Mouse (Mus musculus) testis, adult 2 months (tissue): Measurements from ENCODE around the gene Slc39a1. TPM values are rescaled to one million over a fixed set of nuclear protein-coding genes. Genes with fewer than 3 reads are reported as not detected.

ENCODE experiments used
- H3K27ac ChIP-seq: fragments of 200-500 bp; 2 replicates; pipeline ENCODE4 v1.5.1; 2012; ENCODE audit warnings: low read depth, low read length; ENCODE audit not compliant: control insufficient read depth, insufficient read depth
- H3K27me3 ChIP-seq: fragments of 200-500 bp; 2 replicates; pipeline ENCODE4 v1.6.1; 2012; ENCODE audit warnings: mild to moderate bottlenecking, low read length, moderate library complexity; ENCODE audit not compliant: control insufficient read depth, insufficient read depth
- H3K36me3 ChIP-seq: fragments of 200-500 bp; 2 replicates; pipeline ENCODE4 v1.6.1; 2012; ENCODE audit warnings: mild to moderate bottlenecking, low read length; ENCODE audit not compliant: control insufficient read depth, insufficient read depth
- H3K4me1 ChIP-seq: fragments of 200-500 bp; 2 replicates; pipeline ENCODE4 v1.6.1; 2012; ENCODE audit warnings: low read length; ENCODE audit not compliant: control insufficient read depth, insufficient read depth
- H3K4me3 ChIP-seq: fragments of 200-500 bp; 2 replicates; pipeline ENCODE4 v1.5.1; 2012; ENCODE audit warnings: low read depth, mild to moderate bottlenecking, low read length, moderate library complexity, mixed read lengths; ENCODE audit not compliant: control insufficient read depth
- CTCF ChIP-seq: fragments of 200-500 bp; IDR thresholded peaks from 2 replicates; pipeline ENCODE4 v1.5.1; 2012; ENCODE audit warnings: low read depth, mild to moderate bottlenecking, inconsistent platforms, low read length, moderate library complexity; ENCODE audit not compliant: control insufficient read depth, insufficient read depth, insufficient replicate concordance
- POLR2A ChIP-seq: fragments of 200-500 bp; IDR thresholded peaks from 2 replicates; pipeline ENCODE4 v1.6.1; 2012; ENCODE audit warnings: low read depth, mild to moderate bottlenecking, inconsistent platforms, low read length, moderate library complexity; ENCODE audit not compliant: control insufficient read depth
- polyA plus RNA-seq: library from polyadenylated mRNA; depleted of rRNA; stranded (reverse); fragments of >200 nt; gene quantifications from 2 replicates; pipeline ENCODE4 v1.2.3, GENCODE M21; 2012; rRNA removed

Slc39a1 gene
- polyA plus RNA-seq, 1 experiment = 27.4 TPM

- Histone ChIP-seq H3K4me1 (peaks cover 3% of the 10 kb centered on the region; the same call in 1 of the 2 replicates), H3K27ac (peak overlapping the region; percentile 95), H3K36me3 (no peaks in the 10 kb centered on the region), H3K4me3 (peak overlapping the region; percentile 98), H3K27me3 (no peaks in the 10 kb centered on the region)
- TF ChIP-seq CTCF (no peak), POLR2A (peak; percentile 3; the same call in 1 of the 2 replicates)
These were observed 45.5 kb downstream of the Slc39a1 start for GRCm38 (mm10) chr3:90293352-90294063.

- Histone ChIP-seq H3K27me3 (no peaks in the 10 kb centered on the region), H3K4me3 (peak overlapping the region; percentile 98), H3K4me1 (peaks cover 3% of the 10 kb centered on the region; the same call in 1 of the 2 replicates), H3K36me3 (no peaks in the 10 kb centered on the region), H3K27ac (peak overlapping the region; percentile 95)
- no peak; the same call in 1 of the 2 replicates for TF ChIP-seq POLR2A
- no peak for TF ChIP-seq CTCF
These were observed 46.1 kb downstream of the Slc39a1 start for GRCm38 (mm10) chr3:90294064-90294440.

- no peak overlapping the region for H3K27ac ChIP-seq
- no peaks in the 10 kb centered on the region for H3K27me3 ChIP-seq
- H3K4me1 ChIP-seq = peaks cover 3% of the 10 kb centered on the region; the same call in 1 of the 2 replicates
- H3K4me3 ChIP-seq = peak overlapping the region; percentile 98; the same call in 1 of the 2 replicates
- TF ChIP-seq CTCF (no peak), POLR2A (no peak)
- H3K36me3 ChIP-seq = no peaks in the 10 kb centered on the region
These were observed 46.7 kb downstream of the Slc39a1 start for GRCm38 (mm10) chr3:90294651-90295050.

Other genes with a start within 250 kb of the Slc39a1 start
- gene Hax1, start 249.4 kb upstream of the Slc39a1 start, polyA plus RNA-seq = 108 and 116 TPM in 2 replicates
- gene 4933434E20Rik, start 196.5 kb upstream of the Slc39a1 start, polyA plus RNA-seq = 122 and 133 TPM in 2 replicates
- 200 and 234 TPM in 2 replicates for gene Ubap2l, start 195.5 kb upstream of the Slc39a1 start, polyA plus RNA-seq
- gene Tpm3, start 175.5 kb upstream of the Slc39a1 start, polyA plus RNA-seq = 59.5 and 61.4 TPM in 2 replicates
- gene Nup210l, start 144.0 kb upstream of the Slc39a1 start, polyA plus RNA-seq = 49.0 and 55.5 TPM in 2 replicates
- gene Rps27, start 34.5 kb upstream of the Slc39a1 start, polyA plus RNA-seq = 962 and 971 TPM in 2 replicates
- gene Rab13, start 34.5 kb upstream of the Slc39a1 start, polyA plus RNA-seq = 5.6 and 5.9 TPM in 2 replicates
- gene Jtb, start 16.6 kb upstream of the Slc39a1 start, polyA plus RNA-seq = 12.2 and 15.4 TPM in 2 replicates
- 305 and 322 TPM in 2 replicates for gene Creb3l4, start 4.7 kb upstream of the Slc39a1 start, polyA plus RNA-seq
- 25.1 and 33.7 TPM in 2 replicates for gene Crtc2, start 6.0 kb downstream of the Slc39a1 start, polyA plus RNA-seq
- gene Dennd4b, start 17.0 kb downstream of the Slc39a1 start, polyA plus RNA-seq = 25.7 and 30.5 TPM in 2 replicates
- gene Gatad2b, start 45.0 kb downstream of the Slc39a1 start, polyA plus RNA-seq = 26.2 and 34.5 TPM in 2 replicates
- gene Slc27a3, start 141.8 kb downstream of the Slc39a1 start, polyA plus RNA-seq = 17.9 and 18.9 TPM in 2 replicates
- gene Ints3, start 185.4 kb downstream of the Slc39a1 start, polyA plus RNA-seq = 18.3 and 19.1 TPM in 2 replicates
- gene Npr1, start 217.7 kb downstream of the Slc39a1 start, polyA plus RNA-seq = 54.5 and 64.8 TPM in 2 replicates
- 30.8 and 33.2 TPM in 2 replicates for gene Ilf2, start 228.0 kb downstream of the Slc39a1 start, polyA plus RNA-seq
- 33.5 and 42.2 TPM in 2 replicates for gene Snapin, start 242.9 kb downstream of the Slc39a1 start, polyA plus RNA-seq